Comparison of ENCODE assay signal across 21 mouse cellular contexts in genomic region chr13:102036001-102036400, GRCm38 (mm10).
DNase-seq lines count a peak whose midpoint lies in the region; ATAC-seq lines count a peak whose summit lies in the region.
"Had no signal": no experiment of that assay in that cellular context is flagged by ENCODE, and none has a peak within 500 bp of the region (broad histone marks: within the 10 kb centered on the region; RNA-seq: fewer than 3 reads in every experiment).

No protein-coding gene starts in this region.

- 34% methylated on average over 5 of the region's 5 CpGs for WGBS in heart, embryonic 14.5 days
- 85% methylated on average over 5 of the region's 5 CpGs for WGBS in hindbrain, embryonic 14.5 days

- H3K27me3 ChIP-seq in heart, embryonic 14.5 days (ENCODE audit: control insufficient read depth, insufficient read depth, low read length): no peaks in the 10 kb centered on the region
- no peaks in the 10 kb centered on the region for H3K27me3 ChIP-seq in hindbrain, embryonic 14.5 days (ENCODE audit: control insufficient read depth, insufficient read depth, low read length)
- H3K27me3 ChIP-seq: heart, embryonic 13.5 days; lung, embryonic 15.5 days had no signal

- no peaks in the 10 kb centered on the region for H3K9me3 ChIP-seq in heart, embryonic 14.5 days (ENCODE audit: control insufficient read depth, low read length)
- no peaks in the 10 kb centered on the region for H3K9me3 ChIP-seq in hindbrain, embryonic 14.5 days (ENCODE audit: control insufficient read depth, low read length)
- H3K9me3 ChIP-seq: embryonic facial prominence, embryonic 10.5 days; heart, embryonic 13.5 days; lung, embryonic 15.5 days had no signal

- intact Hi-C loops in heart, postnatal 14 days (cut with DNase I): no loop called here

- no peak overlapping the region for H3K4me3 ChIP-seq in heart, embryonic 14.5 days (ENCODE audit: control insufficient read depth in 1 of 2, insufficient read depth in 1 of 2, low read depth in 1 of 2, low read length in 2 of 2)
- no peak overlapping the region for H3K4me3 ChIP-seq in hindbrain, embryonic 14.5 days (replicated peaks; ENCODE audit: low read length)
- H3K4me3 ChIP-seq: embryonic facial prominence, embryonic 10.5 days; gastrocnemius, adult 2 months; heart, embryonic 13.5 days; lung, embryonic 15.5 days had no signal

- H3K27ac ChIP-seq in heart, embryonic 14.5 days (replicated peaks in 1 of 2; ENCODE audit: control insufficient read depth in 1 of 2, insufficient read depth in 1 of 2, low read depth in 2 of 2, low read length in 2 of 2): peak overlapping the region; percentile 50 to 56; a peak in 1 of 4 replicates
- H3K27ac ChIP-seq in hindbrain, embryonic 14.5 days: no peak overlapping the region
- H3K27ac ChIP-seq: embryonic facial prominence, embryonic 10.5 days; gastrocnemius, adult 2 months; heart, embryonic 13.5 days; hindbrain, postnatal 0 days; kidney, postnatal 0 days; liver, embryonic 14.5 days; lung, embryonic 15.5 days had no signal

- H3K4me1 ChIP-seq in heart, embryonic 14.5 days (ENCODE audit: control insufficient read depth in 2 of 2, insufficient read depth in 2 of 2, low read length in 2 of 2): peaks cover 2 to 9% of the 10 kb centered on the region in 2 experiments; a peak in 3 of 4 replicates
- no peaks in the 10 kb centered on the region for H3K4me1 ChIP-seq in hindbrain, embryonic 14.5 days (replicated peaks; ENCODE audit: control insufficient read depth, insufficient read depth, low read length)
- H3K4me1 ChIP-seq: embryonic facial prominence, embryonic 10.5 days had no signal

- H3K36me3 ChIP-seq in heart, embryonic 14.5 days (ENCODE audit: control insufficient read depth, insufficient read depth, low read length): no peaks in the 10 kb centered on the region
- H3K36me3 ChIP-seq in hindbrain, embryonic 14.5 days (replicated peaks; ENCODE audit: control insufficient read depth, insufficient read depth): no peaks in the 10 kb centered on the region
- H3K36me3 ChIP-seq: embryonic facial prominence, embryonic 10.5 days; heart, embryonic 13.5 days; lung, embryonic 15.5 days had no signal

- no peak for ATAC-seq in heart, embryonic 14.5 days (ENCODE audit: insufficient number of reproducible peaks, insufficient read depth, low FRiP score, low read depth)
- ATAC-seq in hindbrain, embryonic 14.5 days (ENCODE audit: low FRiP score): no peak
- ATAC-seq: hindbrain, postnatal 0 days; midbrain, embryonic 16.5 days had no signal

- no peak overlapping the region for H3K9ac ChIP-seq in heart, embryonic 14.5 days (ENCODE audit: low read length)
- no peak overlapping the region for H3K9ac ChIP-seq in hindbrain, embryonic 14.5 days
- H3K9ac ChIP-seq: heart, embryonic 13.5 days; liver, embryonic 14.5 days; lung, embryonic 15.5 days had no signal

- peak overlapping the region; percentile 42 for H3K4me2 ChIP-seq in heart, embryonic 14.5 days (ENCODE audit: low read length)
- no peak overlapping the region for H3K4me2 ChIP-seq in hindbrain, embryonic 14.5 days (replicated peaks)
- H3K4me2 ChIP-seq: heart, embryonic 13.5 days; lung, embryonic 15.5 days had no signal

- DNase-seq in kidney, adult 11 months: peak; percentile 30
- no peak for DNase-seq in kidney, postnatal 25 days
- peak; percentile 18 for DNase-seq in layer of hippocampus, adult 9-11 months
- no peak for DNase-seq in layer of hippocampus, adult 9-10 months (ENCODE audit: low spot score)
- DNase-seq in heart, postnatal 14 days: peak; percentile 15 to 35
- DNase-seq in embryo, embryonic 10.5 days (ENCODE audit: low spot score): no peak
- no peak for DNase-seq in hindbrain, embryonic 14.5 days (ENCODE audit: low spot score)
- DNase-seq: adrenal gland, adult 2 months; cerebellum, adult 8-10 months; gastrocnemius, adult 2 months; lung, postnatal 4 days; retina, postnatal 1 day; spleen, adult 18-20 months had no signal

Comparison
In these comparisons a context has a peak if more than half of its experiments do, and no peak if none do; other contexts are left out.
1. DNase-seq: peak in kidney, adult 11 months (single experiment), layer of hippocampus, adult 9-11 months (single experiment) and heart, postnatal 14 days (2 of 2); none in kidney, postnatal 25 days (0 of 2), layer of hippocampus, adult 9-10 months (single experiment), embryo, embryonic 10.5 days (single experiment) and hindbrain, embryonic 14.5 days (single experiment).